Mouse (Mus musculus) kidney, adult 2 months (tissue): ENCODE data around the gene Ugt1a2.

Experiments used
- CTCF ChIP-seq: fragments of 200-500 bp; conservative IDR thresholded peaks from 2 replicates; pipeline ENCODE4 v1.5.1; 2011; ENCODE audit warnings: low read depth, mild to moderate bottlenecking, control low read depth, low read length, moderate library complexity, mixed read lengths; ENCODE audit not compliant: insufficient read depth, insufficient read length
- POLR2A ChIP-seq: fragments of 200-500 bp; IDR thresholded peaks from one replicate; pipeline ENCODE4 v1.6.1; 2011; ENCODE audit warnings: low read depth, low read length, control low read depth

DNA sequence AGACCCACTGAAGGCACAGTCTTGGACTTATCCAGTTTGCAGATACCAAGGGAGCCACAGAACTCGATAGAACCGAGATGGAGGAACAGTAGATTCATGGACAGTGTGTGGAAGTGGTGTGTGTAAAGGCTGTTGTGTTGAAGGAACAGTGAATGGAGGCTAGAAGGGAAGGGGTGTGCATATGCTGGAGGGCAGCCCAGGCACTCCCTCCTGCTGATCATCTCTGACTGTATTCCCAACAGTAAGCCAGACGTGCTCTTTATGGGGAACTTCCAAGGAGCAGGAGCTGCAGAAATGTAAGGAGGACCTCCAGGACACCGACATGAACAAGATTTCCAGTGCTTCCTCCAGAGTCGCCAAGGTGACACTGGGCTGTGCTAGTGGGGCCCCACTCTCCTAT is 49.6 kb downstream of the Ugt1a2 start:
- TF ChIP-seq CTCF (no peak), POLR2A (no peak)
